Mouse (Mus musculus) small intestine, adult 2 months (tissue): ENCODE data around the gene Gfy.

Source experiments
- CTCF ChIP-seq: fragments of 200-500 bp; IDR thresholded peaks from 2 replicates; pipeline ENCODE4 v1.5.1; 2012; ENCODE audit warnings: low read depth, mild to moderate bottlenecking, control low read depth, inconsistent platforms, low read length, moderate library complexity, mixed read lengths; ENCODE audit not compliant: insufficient replicate concordance, insufficient read length; ENCODE audit errors: extremely low read depth
- POLR2A ChIP-seq: fragments of 200-500 bp; IDR thresholded peaks from 2 replicates; pipeline ENCODE4 v1.6.1; 2012; ENCODE audit warnings: low read depth, mild to moderate bottlenecking, control low read depth, inconsistent platforms, low read length, moderate library complexity

DNA sequence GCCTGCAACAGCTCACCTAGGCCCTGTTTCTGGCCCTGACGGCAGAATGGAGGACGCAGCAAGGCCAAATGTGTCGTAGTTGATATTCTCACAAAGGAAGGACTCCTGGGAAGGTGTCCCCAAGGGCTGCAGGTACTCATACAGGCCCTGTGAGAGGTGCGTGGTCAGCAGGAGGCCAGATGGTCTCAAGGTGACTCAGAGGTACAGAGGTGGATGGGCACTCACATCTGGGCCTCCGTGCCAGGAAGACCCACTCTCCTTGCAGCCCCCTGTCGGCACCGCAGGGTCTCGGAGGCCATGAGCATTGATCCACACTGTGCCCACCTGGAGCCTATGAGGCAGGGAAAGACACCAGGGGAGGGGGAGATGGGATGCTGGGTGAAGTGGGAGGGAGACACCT lies 33.9 kb downstream of the Gfy start:
- no peak for TF ChIP-seq CTCF
- TF ChIP-seq POLR2A: no peak
